Mouse (Mus musculus) T-cell, adult 2 months (primary cell): ENCODE results near the gene Zcchc9.
"Not testable (repeated sequence)": the region's sequence is repeated elsewhere in the genome, so short reads cannot be mapped to it uniquely, and the experiment has no call there.

ENCODE experiments used
- DNase-seq: peaks from one replicate; pipeline ENCODE4 v3.0.0; 2022; ENCODE audit warnings: low spot score

Gene Zcchc9

DNA sequence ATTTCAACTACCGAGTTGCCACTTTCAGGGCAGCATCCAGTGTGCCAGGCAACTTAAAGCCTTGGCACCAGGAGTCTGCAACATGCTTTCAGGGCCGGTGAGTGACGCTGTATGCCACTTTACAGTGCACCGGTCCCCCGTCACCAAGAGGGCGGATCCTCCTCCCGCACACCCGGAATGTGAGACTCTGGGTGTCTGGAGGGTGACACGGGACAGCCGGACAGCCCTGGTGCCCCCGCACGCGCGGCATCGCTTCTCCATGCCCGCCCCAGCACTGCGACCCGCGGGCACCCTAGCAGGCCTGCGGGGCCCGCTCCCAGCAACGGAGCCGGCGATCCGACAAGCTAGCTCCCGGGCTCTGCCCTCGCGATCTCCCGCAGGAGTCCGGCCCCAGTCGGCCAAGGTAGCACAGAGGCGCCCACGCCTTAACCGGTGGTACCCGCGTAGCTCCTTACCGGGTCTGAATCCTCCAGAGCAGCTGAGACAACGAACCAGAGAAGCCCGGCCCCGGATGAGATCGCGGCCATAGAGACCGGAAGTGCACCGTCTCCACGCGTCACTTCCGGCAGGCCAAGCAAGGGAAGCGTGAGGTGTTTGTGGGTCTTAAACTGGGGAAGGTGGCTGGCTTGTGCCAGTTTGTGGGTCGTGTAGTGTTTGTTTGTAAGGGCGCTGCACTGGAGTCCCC, at the start of gene Zcchc9:
TSS of gene Zcchc9 (minus strand) at position 551 of the 685 bp plus-strand sequence.
- DNase-seq = peak; percentile 90

DNA sequence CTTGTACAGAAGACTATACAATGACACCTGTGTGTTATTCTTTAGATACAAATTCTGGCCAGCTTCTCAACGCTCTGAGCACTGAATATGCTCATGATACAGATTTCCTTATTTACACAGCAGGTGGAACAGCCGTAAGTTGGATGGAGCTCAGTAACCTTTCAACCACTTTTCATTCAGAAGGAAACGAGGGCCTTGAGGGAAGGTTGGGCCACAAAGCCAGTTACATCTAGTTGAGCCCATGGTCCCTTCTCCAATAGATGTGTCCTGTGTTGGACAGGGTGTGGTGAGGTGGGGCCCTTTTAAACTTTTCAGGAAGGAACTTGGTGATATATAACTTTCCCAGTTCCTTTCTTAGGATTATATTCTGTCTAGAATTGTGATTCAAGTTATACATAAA, 46.9 kb upstream of the Zcchc9 start:
- no peak for DNase-seq

DNA sequence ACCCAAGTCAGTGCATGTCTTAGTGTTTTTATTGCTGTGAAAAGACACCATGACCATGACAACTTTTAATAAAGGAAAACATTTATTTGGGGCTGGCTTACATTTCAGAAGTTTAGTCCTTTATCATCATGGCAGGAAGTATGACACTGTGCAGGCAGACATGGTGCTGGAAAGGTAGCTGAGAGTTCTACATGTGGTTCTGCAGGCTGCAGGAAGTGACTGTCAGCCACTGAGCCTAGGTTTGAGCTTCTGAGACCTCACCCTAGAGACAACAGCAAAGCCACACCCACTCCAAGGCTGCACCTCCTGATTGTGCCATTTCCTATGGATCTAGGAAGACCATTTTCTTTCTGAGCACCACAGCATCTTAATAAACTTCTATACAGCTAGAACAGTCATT, 20.4 kb upstream of the Zcchc9 start:
- DNase-seq = peak; percentile 34

DNA sequence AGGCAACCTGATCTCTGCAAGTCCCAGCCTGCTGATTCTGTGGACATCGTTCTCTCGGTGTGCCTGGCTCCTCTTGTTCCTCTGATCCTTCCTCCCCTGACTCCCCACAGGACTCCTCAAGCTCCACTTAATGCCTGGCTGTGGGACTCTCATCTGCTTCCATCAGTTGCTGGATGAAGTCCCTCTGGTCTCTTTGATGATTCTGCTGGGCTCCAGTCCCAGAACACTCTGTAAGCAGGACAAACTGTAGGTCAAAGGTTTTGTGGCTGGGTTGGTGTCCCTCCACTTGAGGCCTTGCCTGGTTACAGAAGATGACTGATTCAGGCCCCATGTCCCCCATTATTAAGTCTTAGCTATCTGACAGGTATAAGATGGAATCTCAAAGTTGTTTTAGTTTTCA, 18.6 kb upstream of the Zcchc9 start:
- DNase-seq = no peak

DNA sequence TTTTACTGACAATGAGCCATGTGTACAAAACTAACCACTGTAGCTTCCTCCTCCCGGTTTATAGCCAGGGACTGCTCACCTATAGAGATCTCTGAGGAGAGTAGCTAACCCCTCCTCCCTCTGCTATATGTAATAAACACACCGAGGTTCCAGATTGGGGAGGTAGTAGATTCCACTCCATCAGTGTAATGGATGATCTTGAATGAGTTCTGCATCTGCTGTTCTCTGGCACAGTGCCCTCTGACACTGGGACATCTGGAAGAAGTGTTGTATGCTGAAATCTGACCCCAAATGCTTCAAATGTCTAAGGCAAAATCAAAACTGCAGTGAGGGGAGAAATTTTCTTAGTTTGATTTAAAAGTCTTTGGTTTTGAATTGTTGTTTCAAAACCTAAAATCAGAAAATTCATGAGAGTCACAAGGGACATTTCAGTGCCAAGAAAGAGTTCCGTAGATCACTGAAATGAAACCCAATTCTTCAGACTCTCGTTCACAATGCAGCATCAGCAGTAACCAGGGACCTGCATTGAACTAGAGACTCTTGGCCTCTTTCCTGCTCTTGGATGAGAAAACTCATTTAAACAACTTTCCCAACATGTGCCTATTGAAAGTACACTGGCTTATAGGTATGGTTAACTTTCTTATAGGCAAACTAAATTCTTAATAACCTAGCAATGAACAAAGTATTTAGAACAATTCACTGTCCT, 17.5 kb upstream of the Zcchc9 start:
- no peak for DNase-seq

DNA sequence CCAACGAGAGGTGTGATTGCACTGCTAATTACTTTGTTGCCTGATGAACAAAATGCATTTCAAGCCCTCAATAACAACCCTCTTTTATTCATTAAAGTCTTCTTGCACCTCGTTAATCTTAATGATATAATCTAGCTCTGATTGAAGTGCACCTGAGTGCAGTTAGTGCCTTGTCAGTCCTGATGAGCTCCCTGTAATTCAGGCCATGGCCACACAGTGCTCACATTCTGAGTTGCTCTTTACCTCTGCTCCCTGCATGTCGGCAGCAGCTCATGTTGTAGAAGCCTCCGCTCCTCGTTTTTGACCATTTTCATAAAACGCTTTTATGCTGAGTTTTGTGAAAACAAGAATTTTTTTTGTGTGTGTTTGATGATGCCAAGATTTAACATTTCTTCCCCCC, 16.2 kb upstream of the Zcchc9 start:
- no peak for DNase-seq

DNA sequence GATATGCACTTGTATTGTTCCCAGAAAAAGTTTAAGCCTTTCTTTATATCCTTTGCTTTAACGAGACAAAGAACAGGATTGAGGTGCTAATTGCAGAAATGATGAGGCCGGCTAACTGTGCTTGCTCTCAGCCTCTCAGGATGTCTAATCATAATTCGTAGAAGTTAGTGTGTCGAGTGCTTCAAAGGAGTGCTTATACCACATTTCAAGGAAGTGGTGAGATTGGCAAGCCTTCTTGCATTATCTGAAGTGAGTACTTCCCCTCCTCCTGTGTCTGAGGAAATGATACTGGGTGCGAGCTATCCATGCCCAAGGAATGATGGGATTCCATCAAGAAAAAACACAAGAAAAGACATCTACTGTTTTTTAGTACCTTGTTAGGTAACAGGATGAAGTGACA, 7.2 kb upstream of the Zcchc9 start:
- DNase-seq = peak; percentile 52

DNA sequence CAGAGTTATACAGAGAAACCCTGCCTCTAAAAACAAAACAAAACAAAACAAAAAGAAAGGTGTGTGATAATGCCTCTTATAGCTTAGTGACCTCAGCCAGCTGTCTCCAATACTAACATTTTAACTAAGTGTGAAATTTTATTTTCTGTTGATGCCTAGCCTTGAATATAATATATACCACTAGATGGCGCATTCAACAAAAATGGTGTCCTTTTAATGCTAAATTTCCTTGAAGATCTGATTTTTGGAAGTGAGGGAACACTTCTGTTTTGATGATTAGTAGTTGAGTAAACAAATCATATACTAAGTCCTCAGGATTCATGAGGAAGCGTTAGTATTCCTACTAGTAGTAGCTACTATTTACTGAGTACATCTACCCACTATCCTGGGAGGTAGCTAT, 2.0 kb upstream of the Zcchc9 start:
- DNase-seq = no peak

DNA sequence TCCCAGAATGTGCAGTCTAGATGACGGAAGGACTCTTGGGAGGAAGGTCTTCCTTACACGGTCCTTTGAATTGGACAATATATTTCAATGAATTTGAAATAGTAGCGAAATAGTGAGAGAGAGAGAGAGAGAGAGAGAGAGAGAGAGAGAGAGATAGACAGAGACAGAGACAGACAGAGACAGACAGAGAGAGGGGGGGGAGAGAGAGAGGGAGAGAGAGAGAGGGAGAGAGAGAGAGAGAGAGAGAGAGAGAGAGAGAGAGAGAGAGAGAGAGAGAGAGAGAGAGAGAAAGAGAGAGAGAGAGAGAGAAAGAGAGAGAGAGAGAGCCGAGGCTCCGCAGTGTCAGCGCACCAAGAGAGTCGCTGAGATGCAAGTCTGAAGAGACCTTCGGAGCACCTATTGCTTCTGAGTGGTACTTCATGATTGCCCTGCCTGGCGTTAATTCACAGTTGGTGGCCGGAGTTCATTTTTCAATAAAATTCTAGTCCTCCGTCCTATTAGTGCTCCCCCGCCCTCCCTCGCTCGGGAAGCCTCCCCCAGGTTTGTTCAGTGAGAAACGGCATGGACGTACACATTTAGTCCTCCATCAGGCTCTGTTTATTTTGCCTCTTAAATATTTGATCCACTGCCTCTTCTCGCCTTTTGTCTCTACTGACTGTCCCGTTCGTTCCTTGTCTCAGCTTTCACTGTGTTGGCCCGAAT, 520 bp upstream of the Zcchc9 start:
- DNase-seq = peak; percentile 22

DNA sequence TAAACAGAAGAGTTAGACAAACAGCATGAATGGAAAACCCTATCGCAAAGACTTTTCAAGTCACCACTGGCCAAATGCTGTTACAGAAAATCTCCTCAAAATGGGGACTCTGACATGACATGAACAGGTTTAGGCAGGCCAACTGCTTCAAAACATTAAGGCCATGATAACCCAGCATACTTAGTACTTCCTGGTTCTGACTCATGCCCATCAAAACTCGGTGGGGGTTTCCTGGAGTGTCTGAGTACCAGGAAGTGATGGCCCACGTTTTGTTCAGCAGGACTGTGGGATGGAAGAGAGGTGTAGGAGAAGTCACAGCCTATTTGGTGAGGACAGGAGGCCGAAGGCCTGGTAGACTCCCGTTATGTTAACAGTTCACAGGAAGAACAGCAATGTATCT, 5.8 kb downstream of the Zcchc9 start:
- DNase-seq = no peak

DNA sequence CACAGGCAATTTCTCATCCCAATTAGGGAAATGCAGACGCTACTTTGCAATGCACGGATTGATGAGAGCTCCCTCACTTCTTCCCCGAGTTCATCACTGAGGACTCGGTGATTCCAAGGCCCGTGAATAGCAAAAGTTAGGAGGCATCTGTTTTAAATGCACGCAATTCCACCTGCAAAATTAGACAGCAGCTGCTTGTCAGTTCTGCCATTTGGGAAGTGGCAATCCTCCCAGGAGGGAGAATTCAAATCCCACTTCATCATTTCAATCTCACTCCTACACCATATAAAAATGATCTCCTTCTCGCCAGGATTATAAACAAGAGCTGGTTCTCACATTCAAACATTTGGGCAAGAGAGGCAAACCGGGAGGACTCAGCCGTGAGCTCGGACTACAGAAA, 10.1 kb downstream of the Zcchc9 start:
- DNase-seq = no peak

DNA sequence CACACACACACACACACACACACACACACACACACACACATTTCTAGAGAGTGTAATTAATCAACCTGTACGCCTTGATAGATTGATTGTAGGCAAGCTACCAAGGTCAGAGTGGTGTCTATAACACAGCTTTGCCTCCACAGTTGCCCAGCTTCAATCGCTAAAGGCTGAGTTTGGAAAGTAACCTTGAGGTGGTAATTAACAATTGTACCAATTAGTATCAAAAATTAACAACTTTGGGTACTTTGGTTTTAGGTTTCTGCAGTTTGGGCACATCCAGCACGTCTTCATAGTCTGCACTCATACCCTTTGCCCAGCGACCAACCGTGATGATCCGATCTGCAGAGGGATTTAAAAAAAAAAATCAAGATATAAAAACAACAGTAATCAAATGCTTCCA, 10.6 kb downstream of the Zcchc9 start:
- DNase-seq = no peak

DNA sequence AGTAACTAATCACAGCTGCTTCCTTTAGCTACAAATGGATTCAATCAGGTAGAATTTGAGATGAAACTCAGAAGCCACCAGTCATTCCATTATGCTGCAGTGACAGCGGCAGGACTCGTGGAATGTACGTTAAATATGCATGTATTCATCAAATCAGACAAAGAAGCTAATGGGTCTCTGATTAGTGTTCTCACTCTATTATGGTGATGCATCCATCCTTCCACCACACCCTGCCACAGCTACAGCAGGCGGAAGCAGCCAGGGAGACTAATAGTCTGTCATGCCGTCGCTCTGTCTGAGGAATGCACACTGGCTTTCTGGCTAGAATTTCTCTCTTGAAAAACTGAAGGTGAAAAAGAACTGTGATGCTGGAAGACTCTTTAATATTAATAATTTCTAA, 11.5 kb downstream of the Zcchc9 start:
- DNase-seq = no peak

DNA sequence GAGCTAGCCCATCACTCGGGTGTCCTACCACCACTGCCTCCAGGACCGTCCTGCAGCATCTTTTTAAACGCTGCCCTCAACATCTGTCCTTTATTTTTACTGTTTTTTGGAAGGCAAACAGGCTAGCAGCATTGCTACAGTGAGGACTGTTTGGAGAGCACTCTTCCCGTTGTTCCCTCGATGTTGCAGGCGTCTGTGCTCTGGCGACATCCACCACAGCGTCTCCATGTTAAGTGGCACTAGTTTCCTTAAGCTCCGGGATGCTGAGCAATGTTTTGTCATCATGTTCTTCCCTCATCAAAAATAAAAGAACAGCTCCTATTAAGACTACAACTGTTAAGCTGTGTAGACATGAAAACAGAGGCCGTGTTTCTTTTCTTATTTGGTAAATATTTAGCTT, 11.9 kb downstream of the Zcchc9 start:
- DNase-seq = no peak

DNA sequence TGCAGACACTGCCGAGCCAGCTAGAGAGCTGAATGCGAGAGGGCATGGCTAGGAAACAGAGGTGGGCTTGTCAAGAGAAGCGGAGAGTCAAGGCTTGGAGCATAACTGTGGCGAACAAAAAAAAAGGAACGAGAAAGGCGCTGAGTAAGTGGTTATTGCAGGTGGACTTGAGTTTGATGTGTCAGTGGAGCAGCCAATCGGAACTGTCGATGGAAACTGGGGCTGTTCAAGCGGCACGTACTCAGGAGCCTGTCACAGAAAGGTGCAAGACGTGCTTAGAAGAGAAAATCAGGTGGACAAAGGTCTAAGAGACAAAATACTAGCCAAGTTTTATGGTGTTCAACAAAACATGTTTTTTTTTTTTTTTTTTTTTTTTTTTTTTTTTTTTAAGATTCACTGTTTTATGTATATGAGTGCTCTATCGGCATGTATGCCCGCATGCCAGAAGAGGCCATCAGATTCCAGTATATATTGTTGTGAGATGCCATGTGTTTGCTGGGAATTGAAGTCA, 12.5 kb downstream of the Zcchc9 start:
- DNase-seq = no peak

DNA sequence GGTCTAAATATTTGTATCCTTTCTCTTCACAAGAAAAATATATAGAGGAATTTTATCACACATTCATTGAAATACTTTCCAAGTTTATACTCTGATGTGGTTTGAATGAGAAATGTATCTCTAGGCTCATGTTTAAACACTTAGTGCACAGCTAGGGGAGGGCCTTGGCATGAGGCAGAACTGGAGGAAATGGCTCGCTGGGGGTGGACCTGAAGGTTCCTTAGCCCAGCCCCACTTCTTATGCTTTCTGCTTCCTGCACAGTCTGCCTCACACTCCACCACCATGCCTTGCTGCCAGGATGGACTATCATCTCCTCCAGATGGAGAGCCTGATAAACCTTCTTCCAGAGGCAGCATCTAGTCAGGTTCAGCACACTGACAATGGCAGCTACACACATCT, 15.5 kb downstream of the Zcchc9 start:
- DNase-seq = no peak

DNA sequence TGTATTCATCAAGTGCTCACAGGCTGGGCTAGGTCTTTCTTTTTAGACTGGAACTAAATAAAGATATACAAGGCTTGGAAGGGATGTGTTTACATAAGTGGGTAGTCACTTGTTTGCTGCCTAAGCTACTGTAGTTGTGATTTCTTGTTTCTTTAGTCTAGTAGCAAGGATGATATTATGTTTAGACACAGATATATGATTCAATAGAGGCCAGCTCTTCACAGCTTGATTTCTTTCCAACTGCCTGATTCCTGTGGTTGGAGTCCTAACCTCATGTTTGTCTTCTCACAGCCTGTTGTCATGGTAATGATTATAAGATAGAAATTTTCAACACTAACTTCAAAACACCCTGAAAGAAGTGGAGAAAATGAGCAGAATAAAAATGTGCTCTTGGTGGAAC, 27.6 kb downstream of the Zcchc9 start:
- no peak for DNase-seq

DNA sequence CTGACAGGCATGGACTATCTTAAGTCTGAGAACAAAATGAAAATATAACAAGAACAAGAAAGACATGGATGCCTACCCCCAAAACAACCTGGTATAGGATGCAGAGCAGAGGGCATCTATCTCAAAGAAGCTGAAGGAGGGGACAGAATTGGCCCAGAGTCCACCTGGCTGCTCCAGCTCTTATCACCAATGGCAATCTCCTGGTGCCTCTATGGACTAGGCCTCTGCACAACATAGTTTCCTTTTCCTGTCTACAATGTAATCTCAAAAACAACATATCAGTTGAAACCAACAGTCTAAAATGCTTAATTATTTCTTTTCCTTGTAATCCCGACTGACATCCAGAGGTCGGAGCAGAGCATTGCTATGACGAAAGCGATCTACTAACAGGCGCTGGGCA, 29.4 kb downstream of the Zcchc9 start:
- no peak for DNase-seq

DNA sequence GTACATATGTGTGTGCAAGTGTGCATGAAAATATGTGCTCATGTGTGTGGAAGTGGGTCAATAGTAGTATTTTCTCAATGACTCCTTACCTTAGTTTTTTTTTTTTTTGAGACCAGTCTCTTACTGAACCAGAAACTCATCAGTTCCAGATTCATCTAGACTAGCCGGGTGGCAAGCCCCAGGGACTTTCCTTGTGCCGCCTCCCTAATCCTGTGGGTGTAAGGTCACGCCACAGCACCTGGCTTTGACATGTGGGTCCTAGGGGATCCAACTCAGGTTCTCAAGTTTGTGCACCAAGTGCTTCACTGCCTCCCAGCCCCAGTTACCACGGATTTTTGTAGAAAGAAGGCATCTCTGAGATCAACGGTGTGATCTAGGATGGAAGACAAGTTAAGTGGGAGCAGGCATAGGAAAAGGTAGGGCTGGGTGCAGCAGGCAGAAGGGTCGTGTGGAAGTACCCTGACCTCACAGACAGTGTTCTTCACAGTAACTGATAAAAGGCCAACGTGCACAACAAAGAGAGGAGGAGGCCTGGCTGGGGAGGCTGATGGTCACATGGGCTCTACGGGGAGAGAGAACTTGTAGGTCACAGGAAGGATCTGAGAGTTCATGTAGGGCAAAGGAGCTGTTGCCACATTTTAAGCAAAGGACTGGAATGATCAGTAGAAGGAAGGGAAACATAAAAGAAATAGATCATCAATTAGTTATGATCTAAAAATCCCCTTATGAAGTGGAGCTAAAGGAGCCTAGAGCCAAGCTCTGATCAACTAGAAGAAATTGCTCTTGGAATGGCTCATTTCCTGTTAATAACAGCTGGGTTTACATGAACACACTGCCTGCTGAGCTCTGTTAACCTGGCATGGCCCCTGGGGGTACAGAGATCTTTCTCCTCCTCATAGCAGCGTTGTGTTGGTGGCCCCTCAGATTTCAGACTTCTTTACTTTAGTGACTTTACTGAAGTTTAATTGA, 38.5 kb downstream of the Zcchc9 start:
- DNase-seq = no peak

DNA sequence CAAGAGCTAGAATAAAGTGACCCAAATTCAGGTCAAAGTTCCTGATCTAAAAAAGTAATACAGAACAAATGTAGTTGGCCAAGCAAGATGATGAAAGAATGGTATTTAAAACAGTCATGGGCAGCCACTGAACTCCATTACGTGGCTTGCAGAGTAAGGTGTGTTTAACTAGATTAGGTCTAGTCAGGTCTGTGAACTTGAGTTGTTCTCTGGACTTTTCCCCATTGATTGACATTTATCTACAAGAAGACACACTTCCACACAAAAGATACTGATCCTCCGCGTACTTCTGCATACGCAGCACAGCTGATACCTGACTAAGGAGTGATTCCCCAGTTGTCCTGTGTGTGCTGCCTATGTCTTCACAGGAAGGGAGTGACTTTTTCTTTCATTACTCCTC, 41.9 kb downstream of the Zcchc9 start:
- DNase-seq = no peak

DNA sequence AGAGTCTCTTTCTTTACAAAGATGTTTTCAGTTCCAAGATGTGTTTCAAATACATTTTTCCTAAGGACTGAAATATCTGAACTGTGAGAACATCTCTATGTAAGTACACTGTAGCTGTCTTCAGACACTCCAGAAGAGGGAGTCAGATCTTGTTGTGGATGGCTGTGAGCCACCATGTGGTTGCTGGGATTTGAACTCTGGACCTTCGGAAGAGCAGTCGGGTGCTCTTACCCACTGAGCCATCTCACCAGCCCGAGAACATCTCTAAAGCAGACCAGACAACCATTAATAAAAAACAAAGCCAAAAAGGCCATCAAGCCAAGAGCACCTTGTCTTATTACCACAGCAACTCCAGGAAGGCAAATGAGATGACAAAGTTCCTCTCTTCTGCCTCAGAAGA, 43.9 kb downstream of the Zcchc9 start:
- not testable (repeated sequence) for DNase-seq
